In genomic region chr3:122877543-122877942, GRCm38 (mm10) we compare ENCODE assay signal across 29 mouse cellular contexts. TPM values are rescaled to one million over a fixed set of nuclear protein-coding genes. Genes with fewer than 3 reads are reported as not detected.
DNase-seq lines count a peak whose midpoint lies in the region; ATAC-seq and TF ChIP-seq lines count a peak whose summit lies in the region.
"Had no signal": no experiment of that assay in that cellular context is flagged by ENCODE, and none has a peak within 500 bp of the region (broad histone marks: within the 10 kb centered on the region; RNA-seq: fewer than 3 reads in every experiment).

No protein-coding gene starts in this region.

- no peaks in the 10 kb centered on the region for H3K9me3 ChIP-seq in stomach, embryonic 15.5 days
- no peaks in the 10 kb centered on the region for H3K9me3 ChIP-seq in stomach, postnatal 0 days (ENCODE audit: control insufficient read depth, low read length)
- no peaks in the 10 kb centered on the region for H3K9me3 ChIP-seq in intestine, embryonic 16.5 days (ENCODE audit: control insufficient read depth, low read length)
- H3K9me3 ChIP-seq: embryonic facial prominence, embryonic 10.5 days; embryonic facial prominence, embryonic 12.5 days; forebrain, embryonic 13.5 days; forebrain, embryonic 15.5 days; G1E had no signal

- TF ChIP-seq EP300 in stomach, postnatal 0 days (optimal IDR thresholded peaks at IDR 0.05), result no peak

- ATAC-seq in stomach, embryonic 15.5 days (ENCODE audit: insufficient read depth, low FRiP score, low read depth), result peak; percentile 65; the same call in 1 of the 2 replicates
- no peak for ATAC-seq in stomach, postnatal 0 days (ENCODE audit: low FRiP score, low TSS enrichment)
- ATAC-seq in intestine, embryonic 16.5 days, result peak; percentile 89
- ATAC-seq: activated CD4-positive, CD25-positive, alpha-beta regulatory T cell, adult 4 months; CD4-positive, CD25-positive, alpha-beta regulatory T cell, adult 4 months; forebrain, embryonic 13.5 days; forebrain, embryonic 15.5 days; Patski had no signal

- DNase-seq in stomach, postnatal 0 days (ENCODE audit: low spot score), result no peak
- no peak for DNase-seq in embryo, embryonic 10 days (ENCODE audit: low spot score)
- DNase-seq in spleen, adult 18-20 months, result no peak
- no peak for DNase-seq in heart, postnatal 10 days
- DNase-seq: adrenal gland, adult 8-10 months; adrenal gland, postnatal 14 days; adrenal gland, postnatal 36 days; B cell, adult 2 months; cerebellum, adult 11-12 months; cerebellum, adult 2 months; cerebellum, adult 9-10 months; cerebellum, postnatal 10 days; cerebellum, postnatal 25 days had no signal

- H3K27me3 ChIP-seq in stomach, embryonic 15.5 days (replicated peaks), result no peaks in the 10 kb centered on the region
- no peaks in the 10 kb centered on the region for H3K27me3 ChIP-seq in stomach, postnatal 0 days (ENCODE audit: control insufficient read depth, insufficient read depth, low read length)
- H3K27me3 ChIP-seq in intestine, embryonic 16.5 days (replicated peaks; ENCODE audit: control insufficient read depth, insufficient read depth, low read length), result no peaks in the 10 kb centered on the region
- H3K27me3 ChIP-seq in small intestine, adult 2 months (ENCODE audit: control insufficient read depth, insufficient read depth, low read length), result no peaks in the 10 kb centered on the region
- H3K27me3 ChIP-seq: CH12.LX; embryonic facial prominence, embryonic 12.5 days; forebrain, embryonic 13.5 days; forebrain, embryonic 15.5 days; Patski had no signal

- no peak overlapping the region for H3K9ac ChIP-seq in stomach, embryonic 15.5 days
- H3K9ac ChIP-seq in stomach, postnatal 0 days (ENCODE audit: low read length), result no peak overlapping the region
- H3K9ac ChIP-seq in intestine, embryonic 16.5 days (ENCODE audit: low read depth, low read length), result no peak overlapping the region
- H3K9ac ChIP-seq: embryonic facial prominence, embryonic 12.5 days; forebrain, embryonic 13.5 days; forebrain, embryonic 15.5 days had no signal

- H3K27ac ChIP-seq in stomach, embryonic 15.5 days, result no peak overlapping the region
- no peak overlapping the region for H3K27ac ChIP-seq in stomach, postnatal 0 days (replicated peaks)
- H3K27ac ChIP-seq in intestine, embryonic 16.5 days (ENCODE audit: low read length), result no peak overlapping the region
- H3K27ac ChIP-seq in small intestine, adult 2 months (ENCODE audit: insufficient read depth, low read depth, low read length), result peak overlapping the region; percentile 89
- H3K27ac ChIP-seq: embryonic facial prominence, embryonic 10.5 days; embryonic facial prominence, embryonic 12.5 days; forebrain, embryonic 13.5 days; forebrain, embryonic 15.5 days had no signal

- TF ChIP-seq CTCF in stomach, postnatal 0 days (IDR thresholded peaks at IDR 0.05; ENCODE audit: low read depth), result no peak
- TF ChIP-seq CTCF in small intestine, adult 2 months (IDR thresholded peaks at IDR 0.05; ENCODE audit: extremely low read depth, insufficient read length, insufficient replicate concordance, low read depth, low read length), result no peak

- intact Hi-C loops in heart, postnatal 10 days (cut with DNase I), result no loop called here

- 76% methylated on average over 3 of the region's 3 CpGs for WGBS in stomach, embryonic 15.5 days
- 73% methylated on average over 3 of the region's 3 CpGs for WGBS in stomach, postnatal 0 days
- WGBS in intestine, embryonic 16.5 days, result 65% methylated on average over 3 of the region's 3 CpGs
- WGBS in small intestine, adult 2 months, result 31% methylated on average over 3 of the region's 3 CpGs

- no peak overlapping the region for H3K4me2 ChIP-seq in stomach, embryonic 15.5 days
- no peak overlapping the region for H3K4me2 ChIP-seq in stomach, postnatal 0 days (replicated peaks; ENCODE audit: low read depth)
- no peak overlapping the region for H3K4me2 ChIP-seq in intestine, embryonic 16.5 days (ENCODE audit: low read depth, low read length)
- H3K4me2 ChIP-seq: embryonic facial prominence, embryonic 12.5 days; forebrain, embryonic 13.5 days; forebrain, embryonic 15.5 days had no signal

- 0 out of 2 replicates have a peak, but pooled peaks cover 3% of the 10 kb centered on the region for H3K4me1 ChIP-seq in stomach, embryonic 15.5 days
- H3K4me1 ChIP-seq in stomach, postnatal 0 days (replicated peaks; ENCODE audit: control insufficient read depth, insufficient read depth), result no peaks in the 10 kb centered on the region
- H3K4me1 ChIP-seq in intestine, embryonic 16.5 days (ENCODE audit: control insufficient read depth, insufficient read depth, low read length), result peaks cover 15% of the 10 kb centered on the region; the same call in 1 of the 2 replicates
- H3K4me1 ChIP-seq in small intestine, adult 2 months (ENCODE audit: control insufficient read depth, insufficient read depth, insufficient read length, low read length), result peaks cover 15% of the 10 kb centered on the region; the same call in 1 of the 2 replicates
- H3K4me1 ChIP-seq: embryonic facial prominence, embryonic 12.5 days; forebrain, embryonic 13.5 days; forebrain, embryonic 15.5 days had no signal

- no peak for TF ChIP-seq POLR2A in small intestine, adult 2 months (IDR thresholded peaks at IDR 0.05; ENCODE audit: low read depth, low read length)

- no peak overlapping the region for H3K4me3 ChIP-seq in stomach, embryonic 15.5 days (replicated peaks)
- no peak overlapping the region for H3K4me3 ChIP-seq in stomach, postnatal 0 days (ENCODE audit: low read depth, low read length)
- H3K4me3 ChIP-seq in intestine, embryonic 16.5 days (ENCODE audit: low read length), result no peak overlapping the region
- H3K4me3 ChIP-seq in small intestine, adult 2 months (ENCODE audit: low read depth, low read length), result no peak overlapping the region
- H3K4me3 ChIP-seq: embryonic facial prominence, embryonic 10.5 days; embryonic facial prominence, embryonic 12.5 days; forebrain, embryonic 13.5 days; forebrain, embryonic 15.5 days had no signal

- no peaks in the 10 kb centered on the region for H3K36me3 ChIP-seq in stomach, embryonic 15.5 days
- H3K36me3 ChIP-seq in stomach, postnatal 0 days (ENCODE audit: control insufficient read depth, insufficient read depth, low read length), result no peaks in the 10 kb centered on the region
- no peaks in the 10 kb centered on the region for H3K36me3 ChIP-seq in intestine, embryonic 16.5 days (ENCODE audit: control insufficient read depth, insufficient read depth, low read length)
- H3K36me3 ChIP-seq in small intestine, adult 2 months (ENCODE audit: control insufficient read depth, insufficient read depth, low read length), result no peaks in the 10 kb centered on the region
- H3K36me3 ChIP-seq: embryonic facial prominence, embryonic 10.5 days; embryonic facial prominence, embryonic 12.5 days; forebrain, embryonic 15.5 days; G1E had no signal

RNA-seq across cellular contexts. Expression of gene Fabp2, which starts 17.3 kb away (rescaled TPM):
- 108 and 122 TPM in 2 replicates for polyA plus RNA-seq in stomach, embryonic 15.5 days (2015; fragmentation: Nextera tagmentation; extraction: Ambion mirVana)
- polyA plus RNA-seq in stomach, postnatal 0 days (2015; fragmentation: Nextera tagmentation; extraction: Ambion mirVana), result 18.2 and 21.5 TPM in 2 replicates
- 1,335 and 2,162 TPM in 2 replicates for polyA plus RNA-seq in intestine, embryonic 16.5 days (2015; fragmentation: Nextera tagmentation; extraction: Ambion mirVana)
- polyA plus RNA-seq in small intestine, adult 2 months (2012; rRNA removed), result 26.2 and 215 TPM in 2 replicates
- not detected for total RNA-seq in heart, postnatal 10 days (2021)
- total RNA-seq: adrenal gland, adult 18-20 months; adrenal gland, adult 8-10 months; adrenal gland, postnatal 36 days; CH12.LX; common myeloid progenitor, adult 5-6 weeks; G1E had no signal
- polyA plus RNA-seq: activated CD4-positive, CD25-positive, alpha-beta regulatory T cell, adult 4 months; CD4-positive, CD25-positive, alpha-beta regulatory T cell, adult 4 months; cerebellum, adult 2 months; embryonic facial prominence, embryonic 10.5 days; embryonic facial prominence, embryonic 12.5 days; embryonic facial prominence, embryonic 14.5 days; forebrain, embryonic 11.5 days; forebrain, embryonic 15.5 days; G1E; Patski had no signal

RNA-seq across cellular contexts. Expression of gene Gm10959, which starts 41.6 kb away (rescaled TPM):
- not detected in 2 replicates for polyA plus RNA-seq in stomach, embryonic 15.5 days (2015; fragmentation: Nextera tagmentation; extraction: Ambion mirVana)
- polyA plus RNA-seq in stomach, postnatal 0 days (2015; fragmentation: Nextera tagmentation; extraction: Ambion mirVana), result not detected in 2 replicates
- not detected in 2 replicates for polyA plus RNA-seq in intestine, embryonic 16.5 days (2015; fragmentation: Nextera tagmentation; extraction: Ambion mirVana)
- not detected in 2 replicates for polyA plus RNA-seq in small intestine, adult 2 months (2012; rRNA removed)
- total RNA-seq in heart, postnatal 10 days (2021), result not detected
- total RNA-seq: adrenal gland, adult 18-20 months; adrenal gland, adult 8-10 months; adrenal gland, postnatal 14 days; adrenal gland, postnatal 36 days; CH12.LX; common myeloid progenitor, adult 5-6 weeks; G1E had no signal
- polyA plus RNA-seq: activated CD4-positive, CD25-positive, alpha-beta regulatory T cell, adult 4 months; CD4-positive, CD25-positive, alpha-beta regulatory T cell, adult 4 months; cerebellum, adult 2 months; embryonic facial prominence, embryonic 10.5 days; embryonic facial prominence, embryonic 12.5 days; embryonic facial prominence, embryonic 14.5 days; forebrain, embryonic 11.5 days; forebrain, embryonic 13.5 days; forebrain, embryonic 15.5 days; G1E; Patski had no signal

RNA-seq across cellular contexts. Expression of gene 1810037I17Rik, which starts 46.5 kb away (rescaled TPM):
- 154 and 190 TPM in 2 replicates for polyA plus RNA-seq in stomach, embryonic 15.5 days (2015; fragmentation: Nextera tagmentation; extraction: Ambion mirVana)
- 385 and 409 TPM in 2 replicates for polyA plus RNA-seq in stomach, postnatal 0 days (2015; fragmentation: Nextera tagmentation; extraction: Ambion mirVana)
- polyA plus RNA-seq in intestine, embryonic 16.5 days (2015; fragmentation: Nextera tagmentation; extraction: Ambion mirVana), result 128 and 131 TPM in 2 replicates
- polyA plus RNA-seq in small intestine, adult 2 months (2012; rRNA removed), result 13.5 and 24.4 TPM in 2 replicates
- 10 to 100 TPM; 88.5 to 92.0 TPM for total RNA-seq in heart, postnatal 10 days (2021)
